Mouse (Mus musculus): Measurements from ENCODE around the gene Hsf3. TPM values are rescaled to one million over a fixed set of nuclear protein-coding genes. Genes with fewer than 3 reads are reported as not detected.
"Not testable (repeated sequence)": the region's sequence is repeated elsewhere in the genome, so short reads cannot be mapped to it uniquely, and the experiment has no call there.

Hsf3 gene
- total RNA-seq (2021): not detected
- long read RNA-seq, experiment 1: 0 reads
- long read RNA-seq, experiment 2: 0 reads

- intact Hi-C loops (cut with DNase I; ENCODE audit: low total_unique reads): no loop called here
- DNase-seq: no peak
Observed at GRCm38 (mm10) chrX:96456201-96456963, at the start of gene Hsf3. TSS of gene Hsf3 (minus strand) at chrX:96456294.

DNA sequence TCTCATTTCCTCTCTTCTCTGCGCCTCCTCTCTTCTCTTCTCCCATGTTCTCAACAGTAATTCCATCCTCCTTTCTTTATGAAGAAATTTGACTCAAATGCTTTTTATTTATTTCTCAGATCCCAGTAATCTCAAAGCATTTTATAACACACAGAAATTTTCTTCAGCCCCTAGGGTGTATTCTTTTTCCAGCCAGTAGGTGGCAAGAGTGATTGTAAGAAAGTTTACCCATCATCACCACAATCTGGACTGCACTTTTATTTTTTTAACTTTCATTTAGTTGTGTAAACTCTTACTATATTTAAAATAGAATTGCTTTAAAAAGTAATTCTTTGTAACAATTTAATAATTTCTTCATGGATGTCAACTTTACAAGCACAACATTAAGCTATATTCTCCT lies 45.5 kb upstream of the Hsf3 start:
- DNase-seq: no peak
- intact Hi-C loops (cut with DNase I; ENCODE audit: low total_unique reads): no loop called here

DNA sequence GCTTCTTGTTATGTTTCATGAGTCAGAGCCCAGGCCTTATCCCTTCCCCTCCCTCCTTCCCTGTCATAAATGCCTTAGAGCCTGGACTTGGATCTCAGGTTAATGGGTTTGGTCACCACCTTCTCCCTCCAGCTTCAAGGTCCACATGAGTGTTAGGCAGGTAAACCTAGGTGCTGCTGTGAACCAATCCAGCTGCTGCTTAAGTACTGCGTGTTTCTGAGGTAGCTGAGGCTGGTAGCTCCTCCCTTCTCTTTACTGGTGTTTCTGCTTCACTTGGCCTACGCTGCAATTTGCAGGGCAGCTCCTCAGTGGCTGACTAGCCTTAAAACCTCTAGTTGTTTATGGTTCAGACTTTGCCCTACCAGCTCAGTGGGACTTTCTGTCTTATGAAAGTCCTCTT lies 945 bp downstream of the Hsf3 start, which contains the start of gene Heph:
Gene Heph, plus strand, starts transcription at position 211 of the 400 bp plus-strand sequence.
- DNase-seq: no peak
- intact Hi-C loops (cut with DNase I; ENCODE audit: low total_unique reads): no loop called here

DNA sequence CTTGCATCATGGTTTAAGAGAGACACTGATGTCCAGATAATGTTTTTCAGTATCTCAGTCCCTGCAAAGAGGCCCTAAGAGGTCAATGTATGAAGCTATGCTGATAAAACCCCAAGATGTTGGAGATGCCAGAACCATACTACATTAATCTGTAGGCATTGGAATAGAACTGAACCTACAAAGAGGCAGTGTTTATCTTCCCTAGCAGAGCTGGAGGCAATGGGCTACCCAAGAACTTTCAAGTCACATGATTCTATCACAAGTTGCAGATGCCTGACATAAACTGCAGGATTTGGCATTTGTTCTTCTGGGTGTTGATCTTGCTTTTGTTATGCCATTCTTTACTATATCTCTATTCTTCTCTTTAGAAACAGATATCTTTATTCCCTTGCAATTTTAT lies 36.7 kb downstream of the Hsf3 start:
- intact Hi-C loops (cut with DNase I; ENCODE audit: low total_unique reads): no loop called here
- no peak for DNase-seq

GRCm38 (mm10) chrX:96417733-96418132 lies 38.4 kb downstream of the Hsf3 start:
- no peak for DNase-seq
- intact Hi-C loops (cut with DNase I; ENCODE audit: low total_unique reads): no loop called here

DNA sequence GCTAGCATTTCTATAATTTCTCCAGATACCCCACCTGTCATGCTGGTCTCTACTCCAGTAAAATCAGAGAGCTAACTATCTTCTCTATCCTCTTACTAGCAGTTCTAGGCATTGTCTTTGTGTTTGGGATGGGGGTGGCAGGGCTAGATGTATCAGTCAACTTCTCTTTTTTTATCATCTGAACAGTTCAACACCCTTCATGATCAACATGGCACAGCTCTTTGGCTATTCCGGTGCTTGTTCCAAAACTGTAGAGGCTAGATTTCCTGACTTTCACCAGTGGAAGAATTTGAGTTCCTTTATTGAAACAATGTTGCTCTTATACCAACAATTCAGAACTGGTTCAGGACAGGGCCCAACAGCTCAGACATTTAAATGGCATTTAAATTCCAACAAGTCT lies 39.1 kb downstream of the Hsf3 start:
- intact Hi-C loops (cut with DNase I; ENCODE audit: low total_unique reads): no loop called here
- DNase-seq: no peak

- intact Hi-C loops (cut with DNase I; ENCODE audit: low total_unique reads); DNase-seq: not testable (repeated sequence)
Observed at GRCm38 (mm10) chrX:96415351-96415750, 40.7 kb downstream of the Hsf3 start.

DNA sequence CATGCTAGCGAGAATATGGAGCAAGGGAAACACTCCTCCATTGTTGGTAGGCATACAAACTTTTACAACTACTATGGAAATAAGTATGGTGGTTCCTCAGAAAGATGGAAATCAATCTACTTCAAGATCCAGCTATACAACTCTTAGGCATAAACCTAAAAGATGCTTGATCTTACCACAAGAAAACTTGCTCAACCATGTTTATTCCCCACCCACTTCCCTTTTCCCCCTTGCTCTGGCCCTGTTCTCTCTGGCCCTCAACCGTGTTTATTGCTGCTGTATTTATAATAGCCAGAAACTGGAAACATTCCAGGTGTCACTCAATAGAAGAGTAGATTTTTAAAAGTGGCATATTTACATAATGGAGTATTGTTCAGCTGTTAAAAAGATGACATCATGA lies 117.0 kb downstream of the Hsf3 start:
- intact Hi-C loops (cut with DNase I; ENCODE audit: low total_unique reads): no loop called here

GRCm38 (mm10) chrX:96329764-96330163 lies 126.3 kb downstream of the Hsf3 start:
- intact Hi-C loops (cut with DNase I; ENCODE audit: low total_unique reads): no loop called here
- DNase-seq: no peak

More for the DNA sequence above, 117.0 kb downstream of the Hsf3 start:
- no peak for DNase-seq

DNA sequence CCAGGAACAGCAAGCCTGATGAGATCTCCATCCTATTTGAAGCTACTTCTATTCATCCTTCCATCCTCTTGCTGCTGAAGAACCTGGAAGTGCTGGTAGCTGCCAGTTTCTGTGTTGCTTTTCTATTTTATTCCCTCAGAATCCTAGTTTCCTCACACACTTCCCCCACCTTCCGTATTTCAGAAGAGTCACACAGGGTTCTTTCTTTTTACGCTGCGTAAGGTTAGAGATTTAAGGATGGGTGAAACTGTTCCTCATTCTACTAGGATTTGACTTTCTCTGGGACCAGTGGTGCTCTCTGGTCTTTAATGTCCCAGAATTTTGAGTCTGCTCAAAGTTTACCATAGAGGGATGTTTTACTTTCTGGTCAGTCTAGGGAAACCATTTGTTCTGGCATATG lies 162.8 kb downstream of the Hsf3 start, which contains the start of gene Vsig4:
Gene Vsig4, minus strand, starts transcription at position 101 of the 400 bp plus-strand sequence.
- no peak for DNase-seq

GRCm38 (mm10) chrX:96256509-96256908 lies 199.6 kb downstream of the Hsf3 start:
- DNase-seq: no peak
- intact Hi-C loops (cut with DNase I; ENCODE audit: low total_unique reads): no loop called here

More for the DNA sequence above, 162.8 kb downstream of the Hsf3 start, which contains the start of gene Vsig4:
- intact Hi-C loops (cut with DNase I; ENCODE audit: low total_unique reads): no loop called here

Other genes with a start within 250 kb of the Hsf3 start
- not detected for gene Vsig4, start 162.9 kb downstream of the Hsf3 start, total RNA-seq (2021)
- gene Heph, start 935 bp downstream of the Hsf3 start, total RNA-seq (2021): 1 to 10 TPM; 1.8 to 2.2 TPM

All from gastrocnemius, postnatal 14 days (tissue).